Mouse (Mus musculus) liver, embryonic 15.5 days (tissue): ENCODE results near the gene Slc9a6. TPM values are rescaled to one million over a fixed set of nuclear protein-coding genes. Genes with fewer than 3 reads are reported as not detected.

Experiments
- ATAC-seq: fragments of 200-750 bp; cut with Nextera tagmentation; 2 replicates; pipeline ENCODE4 v1.8.0; 2017; ENCODE audit warnings: moderate number of reproducible peaks, mild to moderate bottlenecking, moderate library complexity; ENCODE audit not compliant: insufficient read depth
- H3K27ac ChIP-seq: fragments of 300-500 bp; sonication (generic); replicated peaks from 2 replicates; pipeline ENCODE4 v1.5.1; 2015; ENCODE audit warnings: mild to moderate bottlenecking, inconsistent platforms
- H3K27me3 ChIP-seq: fragments of 300-500 bp; sonication (generic); 2 replicates; pipeline ENCODE4 v1.6.1; 2015; ENCODE audit warnings: mild to moderate bottlenecking, inconsistent platforms
- H3K36me3 ChIP-seq: fragments of 300-500 bp; sonication (generic); replicated peaks from 2 replicates; pipeline ENCODE4 v1.6.1; 2015; ENCODE audit warnings: moderate library complexity, mild to moderate bottlenecking, inconsistent platforms
- H3K4me1 ChIP-seq: fragments of 300-500 bp; sonication (generic); replicated peaks from 2 replicates; pipeline ENCODE4 v1.6.1; 2015; ENCODE audit warnings: inconsistent platforms
- H3K4me2 ChIP-seq: fragments of 300-500 bp; sonication (generic); 2 replicates; pipeline ENCODE4 v1.6.1; 2015; ENCODE audit warnings: moderate library complexity, mild to moderate bottlenecking, inconsistent platforms
- H3K4me3 ChIP-seq: fragments of 300-500 bp; sonication (generic); replicated peaks from 2 replicates; pipeline ENCODE4 v1.5.1; 2015; ENCODE audit warnings: mild to moderate bottlenecking, inconsistent platforms
- H3K9ac ChIP-seq: fragments of 300-500 bp; sonication (generic); 2 replicates; pipeline ENCODE4 v1.6.1; 2015; ENCODE audit warnings: moderate library complexity, mild to moderate bottlenecking, inconsistent platforms
- H3K9me3 ChIP-seq: fragments of 300-500 bp; sonication (generic); replicated peaks from 2 replicates; pipeline ENCODE4 v1.6.1; 2016; ENCODE audit warnings: inconsistent platforms
- WGBS: fragments of 180-500 bp; shearing (Covaris S2); methylation state at CpG from one replicate; pipeline ENCODE4 v1.1.7; 2015; ENCODE audit warnings: mixed read lengths; ENCODE audit not compliant: insufficient replicate concordance; 5-methylcytosine and 5-hydroxymethylcytosine counted together
- polyA plus RNA-seq: library from polyadenylated mRNA; unstranded; fragments of >200 nt; fragmentation: Nextera tagmentation; extraction: Ambion mirVana; gene quantifications from 2 replicates; pipeline ENCODE4 v1.2.1, GENCODE M21; 2015

The Slc9a6 gene
- 2.7 and 3.6 TPM in 2 replicates for polyA plus RNA-seq

- peak within 1 kb of the TSS; percentile 53 for H3K27ac ChIP-seq
- WGBS, result 9% methylated on average over 48 of the region's 50 CpGs
- peaks cover 36% of the 10 kb centered on the region for H3K4me1 ChIP-seq
- H3K4me2 ChIP-seq, result peak within 1 kb of the TSS; percentile 77
- peak; percentile 95 for ATAC-seq
- peak within 1 kb of the TSS; percentile 58 for H3K9ac ChIP-seq
- H3K27me3 ChIP-seq, result no peaks in the 10 kb centered on the region
- peak within 1 kb of the TSS; percentile 72 for H3K4me3 ChIP-seq
- no peaks in the 10 kb centered on the region for H3K36me3 ChIP-seq
- H3K9me3 ChIP-seq, result no peaks in the 10 kb centered on the region
Observed at GRCm38 (mm10) chrX:56609623-56610317, at the start of gene Slc9a6. TSS of gene Slc9a6 (plus strand) at chrX:56609757.

GRCm38 (mm10) chrX:56572465-56572864 is 37.1 kb upstream of the Slc9a6 start:
- no peaks in the 10 kb centered on the region for H3K27me3 ChIP-seq
- no peak overlapping the region for H3K4me3 ChIP-seq
- H3K4me1 ChIP-seq, result no peaks in the 10 kb centered on the region
- ATAC-seq, result no peak
- H3K27ac ChIP-seq, result no peak overlapping the region
- no peak overlapping the region for H3K4me2 ChIP-seq
- H3K9me3 ChIP-seq, result no peaks in the 10 kb centered on the region
- H3K36me3 ChIP-seq, result no peaks in the 10 kb centered on the region
- no peak overlapping the region for H3K9ac ChIP-seq
- WGBS, result 8% methylated on average over 6 of the region's 6 CpGs

GRCm38 (mm10) chrX:56578200-56578599 is 31.4 kb upstream of the Slc9a6 start:
- H3K9ac ChIP-seq, result no peak overlapping the region
- no peaks in the 10 kb centered on the region for H3K9me3 ChIP-seq
- no peak overlapping the region for H3K27ac ChIP-seq
- no peaks in the 10 kb centered on the region for H3K36me3 ChIP-seq
- H3K4me2 ChIP-seq, result no peak overlapping the region
- no peak overlapping the region for H3K4me3 ChIP-seq
- WGBS, result 60% methylated on average over 2 of the region's 2 CpGs
- no peak for ATAC-seq
- no peaks in the 10 kb centered on the region for H3K27me3 ChIP-seq
- no peaks in the 10 kb centered on the region for H3K4me1 ChIP-seq

- H3K9ac ChIP-seq, result peak overlapping the region; percentile 80
- peak overlapping the region; percentile 64 for H3K4me2 ChIP-seq
- no peaks in the 10 kb centered on the region for H3K27me3 ChIP-seq
- no peaks in the 10 kb centered on the region for H3K9me3 ChIP-seq
- ATAC-seq, result peak; percentile 37
- H3K27ac ChIP-seq, result peak overlapping the region; percentile 81
- peak overlapping the region; percentile 80 for H3K4me3 ChIP-seq
- no peaks in the 10 kb centered on the region for H3K36me3 ChIP-seq
- 15% methylated on average over 25 of the region's 25 CpGs for WGBS
- peaks cover 17% of the 10 kb centered on the region for H3K4me1 ChIP-seq
Observed at GRCm38 (mm10) chrX:56597219-56597886, 12.2 kb upstream of the Slc9a6 start.

GRCm38 (mm10) chrX:56597887-56598640 is 11.5 kb upstream of the Slc9a6 start, which contains the start of gene Mmgt1:
TSS of gene Mmgt1 (minus strand) at chrX:56598069.
- peak within 1 kb of the TSS; percentile 80 for H3K9ac ChIP-seq
- WGBS, result 10% methylated on average over 44 of the region's 44 CpGs
- no peaks in the 10 kb centered on the region for H3K36me3 ChIP-seq
- peak within 1 kb of the TSS; percentile 64 for H3K4me2 ChIP-seq
- peak within 1 kb of the TSS; percentile 80 for H3K4me3 ChIP-seq
- H3K27me3 ChIP-seq, result no peaks in the 10 kb centered on the region
- ATAC-seq, result peak; percentile 98
- peak within 1 kb of the TSS; percentile 81 for H3K27ac ChIP-seq
- H3K4me1 ChIP-seq, result peaks cover 17% of the 10 kb centered on the region
- H3K9me3 ChIP-seq, result no peaks in the 10 kb centered on the region

GRCm38 (mm10) chrX:56606536-56606935 is 3.0 kb upstream of the Slc9a6 start:
- Histone ChIP-seq H3K4me2 (no peak overlapping the region), H3K9me3 (no peaks in the 10 kb centered on the region), H3K36me3 (no peaks in the 10 kb centered on the region), H3K27ac (no peak overlapping the region), H3K9ac (no peak overlapping the region), H3K4me1 (peaks cover 33% of the 10 kb centered on the region), H3K27me3 (no peaks in the 10 kb centered on the region), H3K4me3 (no peak overlapping the region)
- 41% methylated on average over 2 of the region's 2 CpGs for WGBS
- no peak for ATAC-seq

GRCm38 (mm10) chrX:56607032-56607710 is 2.4 kb upstream of the Slc9a6 start:
- H3K4me2 ChIP-seq, result no peak overlapping the region
- no peak overlapping the region for H3K4me3 ChIP-seq
- H3K27me3 ChIP-seq, result no peaks in the 10 kb centered on the region
- WGBS, result 27% methylated on average over 7 of the region's 7 CpGs
- H3K9ac ChIP-seq, result no peak overlapping the region
- no peaks in the 10 kb centered on the region for H3K9me3 ChIP-seq
- ATAC-seq, result no peak
- H3K27ac ChIP-seq, result no peak overlapping the region
- no peaks in the 10 kb centered on the region for H3K36me3 ChIP-seq
- H3K4me1 ChIP-seq, result peaks cover 33% of the 10 kb centered on the region

- peak overlapping the region; percentile 53 for H3K9ac ChIP-seq
- no peaks in the 10 kb centered on the region for H3K27me3 ChIP-seq
- ATAC-seq, result no peak; the same call in 1 of the 2 replicates
- peak overlapping the region; percentile 14 for H3K27ac ChIP-seq
- H3K4me1 ChIP-seq, result peaks cover 33% of the 10 kb centered on the region
- no peaks in the 10 kb centered on the region for H3K9me3 ChIP-seq
- WGBS, result 18% methylated on average over 7 of the region's 7 CpGs
- peak overlapping the region; percentile 72 for H3K4me3 ChIP-seq
- peak overlapping the region; percentile 77 for H3K4me2 ChIP-seq
- no peaks in the 10 kb centered on the region for H3K36me3 ChIP-seq
Observed at GRCm38 (mm10) chrX:56609285-56609622, 303 bp upstream of the Slc9a6 start.

GRCm38 (mm10) chrX:56610318-56610694 is 749 bp downstream of the Slc9a6 start:
- peaks cover 39% of the 10 kb centered on the region for H3K4me1 ChIP-seq

GRCm38 (mm10) chrX:56615236-56615635 is 5.7 kb downstream of the Slc9a6 start:
- Histone ChIP-seq H3K9ac (no peak overlapping the region), H3K4me3 (no peak overlapping the region), H3K9me3 (no peaks in the 10 kb centered on the region), H3K27me3 (no peaks in the 10 kb centered on the region), H3K4me1 (peaks cover 30% of the 10 kb centered on the region), H3K36me3 (no peaks in the 10 kb centered on the region), H3K27ac (no peak overlapping the region), H3K4me2 (no peak overlapping the region)
- WGBS, result 37% methylated on average over 2 of the region's 2 CpGs
- ATAC-seq, result no peak

More at GRCm38 (mm10) chrX:56610318-56610694, 749 bp downstream of the Slc9a6 start:
- H3K9ac ChIP-seq, result peak overlapping the region; percentile 58
- peak overlapping the region; percentile 72 for H3K4me3 ChIP-seq
- ATAC-seq, result no peak
- WGBS, result 11% methylated on average over 13 of the region's 13 CpGs
- H3K27me3 ChIP-seq, result no peaks in the 10 kb centered on the region
- H3K27ac ChIP-seq, result 0 out of 2 replicates have a peak overlapping the region, but pooled peaks have one; percentile 53
- peak overlapping the region; percentile 77 for H3K4me2 ChIP-seq
- H3K9me3 ChIP-seq, result no peaks in the 10 kb centered on the region
- H3K36me3 ChIP-seq, result no peaks in the 10 kb centered on the region
